Comparison of ENCODE assay signal across 16 mouse cellular contexts in genomic region chr16:94082960-94083847, GRCm38 (mm10). TPM values are rescaled to one million over a fixed set of nuclear protein-coding genes. Genes with fewer than 3 reads are reported as not detected.
DNase-seq lines count a peak whose midpoint lies in the region; ATAC-seq and TF ChIP-seq lines count a peak whose summit lies in the region.
"Had no signal": no experiment of that assay in that cellular context is flagged by ENCODE, and none has a peak within 500 bp of the region (broad histone marks: within the 10 kb centered on the region; RNA-seq: fewer than 3 reads in every experiment).

No protein-coding gene starts in this region.

- H3K4me3 ChIP-seq in hindbrain, embryonic 10.5 days = no peak overlapping the region
- H3K4me3 ChIP-seq in hindbrain, postnatal 0 days (ENCODE audit: low read length) = no peak overlapping the region
- 0 out of 2 replicates have a peak overlapping the region, but pooled peaks have one; percentile 5 for H3K4me3 ChIP-seq in midbrain, embryonic 11.5 days (ENCODE audit: low read depth, low read length)
- no peak overlapping the region for H3K4me3 ChIP-seq in midbrain, embryonic 13.5 days (replicated peaks)
- H3K4me3 ChIP-seq in limb, embryonic 14.5 days (replicated peaks; ENCODE audit: low read length) = no peak overlapping the region; the same call in 1 of the 2 replicates
- H3K4me3 ChIP-seq in heart, embryonic 12.5 days = no peak overlapping the region
- H3K4me3 ChIP-seq in gastrocnemius, adult 2 months = no peak overlapping the region
- H3K4me3 ChIP-seq: hindbrain, embryonic 15.5 days; neural tube, embryonic 13.5 days had no signal

- no peaks in the 10 kb centered on the region for H3K36me3 ChIP-seq in hindbrain, embryonic 10.5 days
- no peaks in the 10 kb centered on the region for H3K36me3 ChIP-seq in hindbrain, postnatal 0 days (ENCODE audit: insufficient read depth, low read length)
- H3K36me3 ChIP-seq in midbrain, embryonic 11.5 days (ENCODE audit: control insufficient read depth, insufficient read depth, low read length) = no peaks in the 10 kb centered on the region
- no peaks in the 10 kb centered on the region for H3K36me3 ChIP-seq in midbrain, embryonic 13.5 days
- H3K36me3 ChIP-seq in limb, embryonic 14.5 days (ENCODE audit: control insufficient read depth, insufficient read depth, low read length) = no peaks in the 10 kb centered on the region
- no peaks in the 10 kb centered on the region for H3K36me3 ChIP-seq in heart, embryonic 12.5 days
- H3K36me3 ChIP-seq: hindbrain, embryonic 15.5 days; neural tube, embryonic 13.5 days had no signal

- H3K27ac ChIP-seq in hindbrain, embryonic 10.5 days = no peak overlapping the region
- no peak overlapping the region for H3K27ac ChIP-seq in hindbrain, postnatal 0 days
- no peak overlapping the region for H3K27ac ChIP-seq in midbrain, embryonic 11.5 days (ENCODE audit: low read depth, low read length)
- no peak overlapping the region for H3K27ac ChIP-seq in midbrain, embryonic 13.5 days
- H3K27ac ChIP-seq in limb, embryonic 14.5 days (replicated peaks; ENCODE audit: low read depth, low read length) = no peak overlapping the region
- H3K27ac ChIP-seq in heart, embryonic 12.5 days (ENCODE audit: poor library complexity, severe bottlenecking) = no peak overlapping the region
- no peak overlapping the region for H3K27ac ChIP-seq in gastrocnemius, adult 2 months
- H3K27ac ChIP-seq: hindbrain, embryonic 15.5 days; neural tube, embryonic 13.5 days had no signal

- no peak for TF ChIP-seq CTCF in hindbrain, postnatal 0 days (IDR thresholded peaks at IDR 0.05; ENCODE audit: low read depth)
- TF ChIP-seq CTCF in gastrocnemius, adult 2 months (IDR thresholded peaks at IDR 0.05) = no peak

- under 1% methylated on average over 46 of the region's 46 CpGs for WGBS in hindbrain, embryonic 10.5 days
- WGBS in hindbrain, postnatal 0 days = 1% methylated on average over 46 of the region's 46 CpGs
- WGBS in midbrain, embryonic 11.5 days = under 1% methylated on average over 45 of the region's 46 CpGs
- under 1% methylated on average over 46 of the region's 46 CpGs for WGBS in midbrain, embryonic 13.5 days
- 3% methylated on average over 46 of the region's 46 CpGs for WGBS in limb, embryonic 14.5 days
- WGBS in heart, embryonic 12.5 days = 2% methylated on average over 46 of the region's 46 CpGs

- H3K4me1 ChIP-seq in hindbrain, embryonic 10.5 days (replicated peaks) = peaks cover 35% of the 10 kb centered on the region
- H3K4me1 ChIP-seq in hindbrain, postnatal 0 days (ENCODE audit: insufficient read depth, low read length) = no peaks in the 10 kb centered on the region
- peaks cover 21% of the 10 kb centered on the region for H3K4me1 ChIP-seq in midbrain, embryonic 11.5 days (ENCODE audit: control insufficient read depth, insufficient read depth, low read length)
- peaks cover 28% of the 10 kb centered on the region for H3K4me1 ChIP-seq in midbrain, embryonic 13.5 days (replicated peaks)
- peaks cover 20% of the 10 kb centered on the region for H3K4me1 ChIP-seq in limb, embryonic 14.5 days (ENCODE audit: control insufficient read depth, insufficient read depth, low read length)
- H3K4me1 ChIP-seq in heart, embryonic 12.5 days (replicated peaks) = peaks cover 25% of the 10 kb centered on the region

- H3K9ac ChIP-seq in hindbrain, postnatal 0 days (replicated peaks; ENCODE audit: low read length) = no peak overlapping the region
- H3K9ac ChIP-seq in midbrain, embryonic 11.5 days (ENCODE audit: low read length) = peak overlapping the region; percentile 24; the same call in 1 of the 2 replicates
- no peak overlapping the region for H3K9ac ChIP-seq in midbrain, embryonic 13.5 days (replicated peaks)
- H3K9ac ChIP-seq in limb, embryonic 14.5 days (ENCODE audit: low read depth, low read length, severe bottlenecking) = no peak overlapping the region
- no peak overlapping the region for H3K9ac ChIP-seq in heart, embryonic 12.5 days
- H3K9ac ChIP-seq: hindbrain, embryonic 15.5 days; neural tube, embryonic 13.5 days had no signal

- ATAC-seq in hindbrain, postnatal 0 days = no peak
- no peak for ATAC-seq in midbrain, embryonic 11.5 days (ENCODE audit: low FRiP score)
- ATAC-seq in midbrain, embryonic 13.5 days = no peak
- ATAC-seq in limb, embryonic 14.5 days (ENCODE audit: low FRiP score, low read depth) = no peak
- ATAC-seq in heart, embryonic 12.5 days (ENCODE audit: insufficient number of reproducible peaks, low FRiP score) = no peak

- no peaks in the 10 kb centered on the region for H3K9me3 ChIP-seq in hindbrain, embryonic 10.5 days
- no peaks in the 10 kb centered on the region for H3K9me3 ChIP-seq in hindbrain, postnatal 0 days (ENCODE audit: low read length)
- no peaks in the 10 kb centered on the region for H3K9me3 ChIP-seq in midbrain, embryonic 11.5 days (ENCODE audit: control insufficient read depth, low read length)
- no peaks in the 10 kb centered on the region for H3K9me3 ChIP-seq in midbrain, embryonic 13.5 days
- H3K9me3 ChIP-seq in limb, embryonic 14.5 days (ENCODE audit: control insufficient read depth, low read length) = no peaks in the 10 kb centered on the region
- H3K9me3 ChIP-seq in heart, embryonic 12.5 days (replicated peaks) = no peaks in the 10 kb centered on the region
- H3K9me3 ChIP-seq: hindbrain, embryonic 15.5 days; neural tube, embryonic 13.5 days had no signal

- intact Hi-C loops in gastrocnemius, adult 2 months (cut with DNase I) = no loop called here

- DNase-seq in hindbrain, embryonic 10.5 days (ENCODE audit: low spot score) = peak; percentile 64
- DNase-seq in hindbrain, postnatal 0 days (ENCODE audit: low spot score) = no peak
- peak; percentile 96 for DNase-seq in midbrain, embryonic 11.5 days (ENCODE audit: low spot score, missing footprints)
- peak; percentile 54 for DNase-seq in embryo, embryonic 9.5 days (ENCODE audit: extremely low spot score)
- no peak for DNase-seq in limb, embryonic 14.5 days (ENCODE audit: low spot score)
- no peak for DNase-seq in gastrocnemius, adult 2 months
- DNase-seq: cerebellum, adult 8-10 months; gastrocnemius, postnatal 25 days; layer of hippocampus, adult 9-11 months; lung, adult 2 months had no signal

- no peak for TF ChIP-seq POLR2A in limb, embryonic 14.5 days (IDR thresholded peaks at IDR 0.05; ENCODE audit: borderline replicate concordance, extremely low read depth, insufficient read depth, insufficient read length)

- no peak overlapping the region for H3K4me2 ChIP-seq in hindbrain, postnatal 0 days (ENCODE audit: low read depth, low read length)
- H3K4me2 ChIP-seq in midbrain, embryonic 11.5 days = peak overlapping the region; percentile 13
- H3K4me2 ChIP-seq in midbrain, embryonic 13.5 days (replicated peaks) = no peak overlapping the region
- peak overlapping the region; percentile 71; the same call in 1 of the 2 replicates for H3K4me2 ChIP-seq in limb, embryonic 14.5 days (replicated peaks; ENCODE audit: low read depth, low read length, severe bottlenecking)
- H3K4me2 ChIP-seq in heart, embryonic 12.5 days = no peak overlapping the region
- H3K4me2 ChIP-seq: hindbrain, embryonic 15.5 days; neural tube, embryonic 13.5 days had no signal

- peaks cover 100% of the 10 kb centered on the region for H3K27me3 ChIP-seq in hindbrain, embryonic 10.5 days (ENCODE audit: insufficient read depth, poor library complexity, severe bottlenecking)
- H3K27me3 ChIP-seq in hindbrain, postnatal 0 days (ENCODE audit: insufficient read depth, low read length) = peaks cover 87% of the 10 kb centered on the region
- H3K27me3 ChIP-seq in midbrain, embryonic 11.5 days (ENCODE audit: control insufficient read depth, insufficient read depth, low read length) = peaks cover 97% of the 10 kb centered on the region
- peaks cover 98% of the 10 kb centered on the region for H3K27me3 ChIP-seq in midbrain, embryonic 13.5 days
- H3K27me3 ChIP-seq in limb, embryonic 14.5 days (ENCODE audit: control insufficient read depth, insufficient read depth, low read length) = peaks cover 93% of the 10 kb centered on the region
- peaks cover 86% of the 10 kb centered on the region for H3K27me3 ChIP-seq in heart, embryonic 12.5 days (replicated peaks)

RNA-seq across cellular contexts. Expression of gene Sim2, which starts 1.5 kb away (rescaled TPM):
- 0.25 and 0.27 TPM in 2 replicates for polyA plus RNA-seq in hindbrain, embryonic 10.5 days (2016; fragmentation: Nextera tagmentation; extraction: Ambion mirVana)
- total RNA-seq in hindbrain, postnatal 0 days (2014; rRNA removed) = 0.11 TPM in 1 of 2 replicates, not detected in the other
- polyA plus RNA-seq in hindbrain, postnatal 0 days (2015; fragmentation: Nextera tagmentation; extraction: Ambion mirVana) = 0.05 TPM in 1 of 2 replicates, not detected in the other
- 1.8 and 2.3 TPM in 2 replicates for polyA plus RNA-seq in midbrain, embryonic 11.5 days (2014; fragmentation: Nextera tagmentation; extraction: Ambion mirVana)
- polyA plus RNA-seq in midbrain, embryonic 13.5 days (2015; fragmentation: Nextera tagmentation; extraction: Ambion mirVana) = 0.24 and 0.44 TPM in 2 replicates
- 5.9 and 7.0 TPM in 2 replicates for polyA plus RNA-seq in limb, embryonic 14.5 days (2012; rRNA removed)
- polyA plus RNA-seq in limb, embryonic 14.5 days (2014; fragmentation: Nextera tagmentation; extraction: Ambion mirVana) = 0.97 and 1.4 TPM in 2 replicates
- polyA plus RNA-seq in heart, embryonic 12.5 days (2016; fragmentation: Nextera tagmentation; extraction: Ambion mirVana) = not detected in 2 replicates
- 10 to 100 TPM; 15.0 to 17.9 TPM for total RNA-seq in gastrocnemius, adult 2 months (2021)
- total RNA-seq: left cerebral cortex, postnatal 25 days; megakaryocyte, adult 5-6 weeks had no signal

Comparison
In these comparisons a context has a peak if more than half of its experiments do, and no peak if none do; other contexts are left out.
1. DNase-seq: peak in hindbrain, embryonic 10.5 days (single experiment), midbrain, embryonic 11.5 days (single experiment) and embryo, embryonic 9.5 days (single experiment); none in hindbrain, postnatal 0 days (single experiment), limb, embryonic 14.5 days (single experiment) and gastrocnemius, adult 2 months (single experiment).
2. H3K4me2 ChIP-seq: peak in midbrain, embryonic 11.5 days (single experiment) and limb, embryonic 14.5 days (single experiment); none in hindbrain, postnatal 0 days (single experiment), midbrain, embryonic 13.5 days (single experiment) and heart, embryonic 12.5 days (single experiment).